Mouse (Mus musculus) olfactory bulb, adult 2 months (tissue): ENCODE measurements around the gene Olfr998. TPM values are rescaled to one million over a fixed set of nuclear protein-coding genes. Genes with fewer than 3 reads are reported as not detected.
"Not testable (repeated sequence)": the region's sequence is repeated elsewhere in the genome, so short reads cannot be mapped to it uniquely, and the experiment has no call there.

Experiments used
- H3K27ac ChIP-seq: fragments of 200-500 bp; 2 replicates; pipeline ENCODE4 v1.5.1; 2012; ENCODE audit warnings: low read depth, low read length; ENCODE audit not compliant: insufficient read depth
- H3K4me1 ChIP-seq: fragments of 200-500 bp; 2 replicates; pipeline ENCODE4 v1.6.1; 2012; ENCODE audit warnings: low read length; ENCODE audit not compliant: control insufficient read depth, insufficient read depth
- H3K4me3 ChIP-seq: fragments of 200-500 bp; 2 replicates; pipeline ENCODE4 v1.5.1; 2012; ENCODE audit warnings: mild to moderate bottlenecking, low read depth, low read length, moderate library complexity; ENCODE audit not compliant: insufficient read depth
- CTCF ChIP-seq: fragments of 200-500 bp; IDR thresholded peaks from 2 replicates; pipeline ENCODE4 v1.5.1; 2012; ENCODE audit warnings: low read depth, mild to moderate bottlenecking, low read length, moderate library complexity; ENCODE audit not compliant: insufficient read depth
- POLR2A ChIP-seq: fragments of 200-500 bp; IDR thresholded peaks from 2 replicates; pipeline ENCODE4 v1.6.1; 2012; ENCODE audit warnings: mild to moderate bottlenecking, low read depth, low read length, moderate library complexity; ENCODE audit not compliant: insufficient read depth
- WGBS: fragments of 180-500 bp; shearing (Covaris S2); methylation state at CpG from one replicate; pipeline ENCODE4 v1.1.7; 2018; 5-methylcytosine and 5-hydroxymethylcytosine counted together
- polyA plus RNA-seq: library from polyadenylated mRNA; stranded (reverse); fragments of >200 nt; gene quantifications from 2 replicates; pipeline ENCODE4 v1.2.4, GENCODE M21; 2012; ENCODE audit warnings: low replicate concordance; ENCODE audit not compliant: missing spikeins, insufficient read depth, insufficient read length

Olfr998 gene
- not detected in 2 replicates for polyA plus RNA-seq

GRCm38 (mm10) chr2:85588648-85589047, at the start of gene Olfr998:
Gene Olfr998 (plus strand): TSS chr2:85588948.
- not testable (repeated sequence) for H3K4me3 ChIP-seq, H3K27ac ChIP-seq, H3K4me1 ChIP-seq
- 84% methylated on average over 2 of the region's 2 CpGs for WGBS

DNA sequence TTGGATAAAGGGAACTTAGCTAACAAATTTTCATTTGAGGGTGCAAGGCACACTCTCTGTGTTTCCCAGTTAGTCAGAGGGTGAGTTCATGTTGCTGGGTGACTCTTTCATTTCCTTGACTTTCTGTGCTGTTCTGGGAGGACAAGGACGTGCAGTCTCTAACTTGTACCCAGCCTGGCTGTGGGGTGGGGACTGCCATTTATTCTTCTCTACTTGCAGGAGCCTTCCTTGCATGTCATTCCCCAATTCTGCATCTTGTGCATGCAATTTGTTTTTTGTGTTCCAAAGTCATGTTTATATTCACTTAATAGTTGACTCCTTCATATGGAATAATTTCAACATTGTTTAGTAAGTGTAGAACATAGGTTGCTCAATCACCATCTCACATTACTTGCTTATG, 33.9 kb upstream of the Olfr998 start:
- Histone ChIP-seq H3K4me1 (no peaks in the 10 kb centered on the region), H3K4me3 (no peak overlapping the region), H3K27ac (no peak overlapping the region)
- WGBS: 67% methylated on average over 1 of the region's 1 CpGs
- TF ChIP-seq POLR2A (no peak), CTCF (no peak)

GRCm38 (mm10) chr2:85560226-85560625, 28.5 kb upstream of the Olfr998 start:
- 76% methylated on average over 4 of the region's 4 CpGs for WGBS
- Histone ChIP-seq H3K4me3 (no peak overlapping the region), H3K4me1 (no peaks in the 10 kb centered on the region), H3K27ac (no peak overlapping the region)
- TF ChIP-seq POLR2A (no peak), CTCF (no peak)

DNA sequence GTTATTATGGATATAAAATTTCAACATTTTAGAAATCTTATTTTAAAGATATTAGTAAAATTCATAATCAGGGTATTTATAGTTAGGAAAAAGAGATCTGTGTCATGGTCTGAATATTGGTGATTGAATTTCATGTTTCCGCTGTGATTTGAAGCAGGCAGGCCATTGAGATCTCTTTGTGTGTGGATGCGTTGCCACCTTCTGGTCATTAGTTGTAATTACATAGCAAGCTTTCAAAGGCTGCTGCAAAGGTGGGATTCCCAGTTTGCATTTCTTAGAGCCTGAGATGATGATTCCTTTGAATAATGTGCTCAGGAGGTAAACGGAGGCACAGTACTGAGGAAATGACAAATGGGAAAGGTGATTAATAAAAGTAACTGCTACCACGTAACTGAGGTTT, 27.6 kb upstream of the Olfr998 start:
- 20% methylated on average over 4 of the region's 4 CpGs for WGBS
- Histone ChIP-seq H3K27ac (no peak overlapping the region), H3K4me1 (no peaks in the 10 kb centered on the region), H3K4me3 (no peak overlapping the region)
- TF ChIP-seq POLR2A: no peak
- TF ChIP-seq CTCF: no peak

- no peak within 1 kb of the TSS for H3K27ac ChIP-seq
- H3K4me3 ChIP-seq: no peak within 1 kb of the TSS
- H3K4me1 ChIP-seq: no peaks in the 10 kb centered on the region
- no peak for TF ChIP-seq CTCF
- TF ChIP-seq POLR2A: no peak
Observed at GRCm38 (mm10) chr2:85578915-85579314, 9.8 kb upstream of the Olfr998 start, which contains the start of gene Olfr996. Gene Olfr996 (plus strand): TSS chr2:85579215.

DNA sequence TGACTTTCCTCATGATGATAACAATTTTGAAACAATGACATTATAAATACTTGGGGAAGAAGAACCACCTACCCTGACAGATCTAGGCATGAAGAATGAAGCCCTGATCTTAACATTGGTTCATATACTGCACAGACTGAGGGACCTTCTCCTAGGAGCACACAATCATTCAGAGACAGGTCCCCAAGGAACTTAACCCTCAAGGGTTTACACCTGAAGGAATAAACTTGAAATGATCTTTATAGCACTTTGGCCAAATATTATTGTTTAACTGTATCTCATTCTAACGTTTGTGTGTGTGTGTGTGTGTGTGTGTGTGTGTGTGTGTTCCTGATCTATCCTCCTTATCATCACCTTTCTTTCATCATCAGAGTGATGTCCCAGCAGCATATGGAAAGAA, 23.1 kb downstream of the Olfr998 start, which contains the start of gene Olfr1000:
Gene Olfr1000, minus strand, starts transcription at position 101 of the 400 bp plus-strand sequence.
- TF ChIP-seq POLR2A (no peak), CTCF (no peak)
- 75% methylated on average over 1 of the region's 1 CpGs for WGBS
- Histone ChIP-seq H3K27ac (no peak within 1 kb of the TSS), H3K4me3 (no peak within 1 kb of the TSS), H3K4me1 (no peaks in the 10 kb centered on the region)

Other genes with a start within 250 kb of the Olfr998 start
- not detected in 2 replicates for gene Olfr987, start 249.6 kb upstream of the Olfr998 start, polyA plus RNA-seq
- gene Olfr988, start 225.7 kb upstream of the Olfr998 start, polyA plus RNA-seq: not detected in 2 replicates
- gene Olfr992, start 179.5 kb upstream of the Olfr998 start, polyA plus RNA-seq: not detected in 2 replicates
- not detected in 2 replicates for gene Olfr993, start 174.1 kb upstream of the Olfr998 start, polyA plus RNA-seq
- not detected in 2 replicates for gene Olfr994, start 152.5 kb upstream of the Olfr998 start, polyA plus RNA-seq
- not detected in 2 replicates for gene Olfr995, start 145.3 kb upstream of the Olfr998 start, polyA plus RNA-seq
- gene 4833423E24Rik, start 69.9 kb upstream of the Olfr998 start, polyA plus RNA-seq: not detected in 2 replicates
- gene Olfr996, start 9.7 kb upstream of the Olfr998 start, polyA plus RNA-seq: not detected in 2 replicates
- not detected in 2 replicates for gene Olfr1000, start 23.0 kb downstream of the Olfr998 start, polyA plus RNA-seq
- not detected in 2 replicates for gene Olfr1002, start 61.8 kb downstream of the Olfr998 start, polyA plus RNA-seq
- not detected in 2 replicates for gene Olfr154, start 75.5 kb downstream of the Olfr998 start, polyA plus RNA-seq
- gene Olfr1006, start 89.8 kb downstream of the Olfr998 start, polyA plus RNA-seq: not detected in 2 replicates
- not detected in 2 replicates for gene Olfr1008, start 100.5 kb downstream of the Olfr998 start, polyA plus RNA-seq
- not detected in 2 replicates for gene Olfr1009, start 126.5 kb downstream of the Olfr998 start, polyA plus RNA-seq
- gene Olfr1012, start 173.8 kb downstream of the Olfr998 start, polyA plus RNA-seq: not detected in 2 replicates
- not detected in 2 replicates for gene Olfr1013, start 178.2 kb downstream of the Olfr998 start, polyA plus RNA-seq
- not detected in 2 replicates for gene Olfr1014, start 183.8 kb downstream of the Olfr998 start, polyA plus RNA-seq
- gene Olfr1015, start 193.1 kb downstream of the Olfr998 start, polyA plus RNA-seq: not detected in 2 replicates
- gene Olfr1016, start 213.6 kb downstream of the Olfr998 start, polyA plus RNA-seq: not detected in 2 replicates
- not detected in 2 replicates for gene Olfr1018, start 229.5 kb downstream of the Olfr998 start, polyA plus RNA-seq